Mouse (Mus musculus) mouse trophoblast stem cell (cell line): Measurements from ENCODE around the gene Slamf6.

Experiments
- in situ Hi-C, 2 experiments: fragments of 300-500 bp; cut with MseI, MboI; formaldehyde crosslinking; loops; 2 replicates in 1 of 2; 3 replicates in 1 of 2; pipeline ENCODE4 v1.15.1; 2025

Slamf6 gene

DNA sequence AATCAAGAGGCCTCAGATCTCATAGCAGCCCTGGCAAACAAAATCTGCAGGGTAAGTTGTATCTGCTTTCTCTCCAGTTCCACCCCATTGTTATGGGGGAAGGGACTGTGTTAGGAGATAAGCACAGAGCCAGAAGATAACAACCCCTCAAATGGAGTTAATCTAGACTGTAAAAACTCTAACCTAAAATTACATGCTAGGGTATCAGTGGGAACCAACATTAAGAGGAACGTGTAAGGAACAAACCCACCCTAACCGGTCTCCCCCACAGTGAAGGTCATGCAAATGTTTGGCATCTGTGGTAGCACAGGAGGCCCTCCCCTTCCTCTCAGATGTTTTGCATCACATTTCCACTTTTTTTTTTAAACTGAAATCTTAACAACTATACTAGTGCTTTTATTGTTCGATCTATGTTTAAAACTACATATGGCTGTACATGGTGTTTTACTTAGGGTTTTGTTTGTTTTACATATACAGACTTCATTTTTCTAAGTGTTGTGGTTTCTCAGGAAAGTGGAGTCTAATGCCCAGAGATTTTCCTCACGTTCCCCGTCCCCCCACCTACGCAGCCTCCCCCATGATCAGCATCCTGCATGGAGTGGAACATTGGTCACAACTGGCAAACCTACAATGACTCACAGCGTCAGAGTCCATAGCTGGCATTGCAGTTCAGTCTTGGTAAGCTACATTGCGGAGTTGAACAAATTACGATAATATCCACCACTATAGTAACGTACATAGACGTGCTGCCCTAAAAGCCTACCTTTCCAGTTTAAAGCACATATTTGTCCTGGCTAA, 77.8 kb downstream of the Slamf6 start:
- in situ Hi-C loops: no loop called here

DNA sequence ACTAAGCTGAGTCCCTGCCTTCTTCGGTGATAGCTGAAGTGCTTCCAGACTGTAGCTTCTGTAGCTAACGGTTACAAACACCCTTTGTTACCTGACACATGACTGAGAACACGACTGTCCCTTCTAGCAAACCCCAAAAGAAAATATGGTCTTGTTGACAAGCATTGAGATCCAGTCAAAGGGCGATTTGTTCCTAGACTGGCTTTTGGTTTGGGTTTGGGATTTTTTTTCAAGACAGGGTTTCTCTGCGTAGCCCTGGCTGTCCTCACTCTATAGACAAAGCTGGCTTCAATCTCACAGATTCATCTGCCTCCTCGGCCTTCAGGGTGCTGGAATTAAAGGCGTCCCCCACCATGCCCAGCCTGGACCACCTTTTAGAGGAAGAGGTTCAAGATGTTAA, 79.4 kb downstream of the Slamf6 start:
- in situ Hi-C loops: no loop called here

DNA sequence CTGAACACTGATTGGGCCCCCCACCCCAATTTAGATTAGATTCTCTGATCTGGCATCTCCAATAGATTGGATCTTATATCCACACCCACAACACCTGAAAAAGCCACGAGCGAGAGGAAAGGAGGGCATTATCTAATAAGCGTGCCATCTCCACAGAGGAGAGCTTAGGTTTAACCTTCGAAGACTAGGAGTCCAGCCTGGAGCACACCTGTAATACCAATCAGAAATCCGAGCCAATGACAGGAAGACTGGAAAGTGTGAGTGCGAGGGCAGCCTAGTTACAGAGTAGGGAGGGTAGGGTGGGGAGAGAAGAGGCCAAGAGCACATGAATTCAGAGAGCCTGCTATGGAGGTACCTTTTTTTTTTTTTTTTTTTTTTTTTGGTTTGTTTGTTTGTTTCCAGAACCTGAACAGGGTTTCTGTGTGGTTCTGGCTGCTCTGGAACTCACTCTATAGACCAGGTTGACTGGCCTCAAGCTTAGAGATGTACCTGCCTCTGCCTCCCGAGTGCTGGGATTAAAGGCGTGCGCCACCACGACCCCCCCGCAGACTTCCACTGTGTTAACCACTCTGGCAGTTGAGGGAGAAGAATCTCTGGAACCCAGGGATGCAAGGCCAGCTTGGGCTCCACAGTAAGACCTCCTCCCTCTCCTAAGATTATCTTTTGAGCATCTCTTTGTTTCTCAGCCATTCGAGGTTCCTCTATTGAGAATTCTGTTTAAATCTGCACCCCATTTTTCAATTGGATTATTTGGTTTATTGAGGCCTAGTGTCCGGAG, 81.7 kb downstream of the Slamf6 start:
- in situ Hi-C loops: no loop called here

DNA sequence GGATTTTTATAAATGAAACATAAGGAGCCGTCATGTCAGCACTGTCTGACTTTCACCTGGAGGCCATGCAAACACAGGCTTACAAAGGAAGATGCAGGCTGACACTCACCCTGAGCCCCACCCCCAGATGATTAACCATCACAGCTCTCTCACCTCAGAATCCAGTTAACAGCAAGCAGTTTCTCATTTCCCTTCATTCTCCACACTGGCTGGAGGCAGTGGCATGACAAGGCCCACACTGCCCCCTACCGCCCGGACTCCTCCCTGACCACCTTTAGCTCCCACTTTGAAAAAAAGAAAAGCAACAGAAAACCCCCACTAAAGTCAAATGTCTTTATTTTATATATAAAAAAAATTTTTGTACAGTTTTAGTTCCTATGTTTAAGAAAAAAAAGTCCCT, 83.3 kb downstream of the Slamf6 start:
- in situ Hi-C loops: loop anchor here (5.0 kb wide), 2 partner anchors 178 to 183 kb away; no protein-coding TSS in a partner anchor

DNA sequence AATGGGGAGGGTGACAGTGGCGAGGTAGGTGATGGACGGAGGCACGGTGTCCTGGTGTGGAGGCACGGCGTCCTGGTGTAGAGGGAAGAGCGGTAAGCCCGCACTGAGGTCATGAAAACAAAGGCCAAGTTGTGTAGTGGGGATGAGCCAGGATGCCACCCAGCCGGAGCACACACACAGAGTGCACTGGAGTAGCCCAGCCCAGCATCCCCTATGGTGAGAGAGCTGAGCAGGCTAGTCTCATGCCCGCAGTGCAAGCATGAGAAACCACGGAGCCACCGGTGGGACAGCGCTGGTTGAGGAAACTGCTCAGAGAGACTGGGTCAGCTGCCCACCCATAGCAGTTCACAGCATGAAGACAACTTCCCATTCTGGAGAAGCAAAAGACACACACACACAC, 84.3 kb downstream of the Slamf6 start:
- in situ Hi-C loops: loop anchor here (5.0 kb wide), 2 partner anchors 179 to 184 kb away; no protein-coding TSS in a partner anchor
